Mouse (Mus musculus) kidney, embryonic 14.5 days (tissue): Measurements from ENCODE around the gene Cfap43. TPM values are rescaled to one million over a fixed set of nuclear protein-coding genes. Genes with fewer than 3 reads are reported as not detected.
A peak's percentile ranks its signal among the peaks of the same experiment; 100 is the strongest.

Experiments used
- ATAC-seq: fragments of 200-750 bp; cut with Nextera tagmentation; 2 replicates; pipeline ENCODE4 v1.8.0; 2017; ENCODE audit warnings: moderate number of reproducible peaks, mild to moderate bottlenecking, moderate TSS enrichment, moderate library complexity; ENCODE audit not compliant: low FRiP score, low TSS enrichment
- H3K27ac ChIP-seq: fragments of 300-500 bp; sonication (generic); 2 replicates; pipeline ENCODE4 v1.5.1; 2014; ENCODE audit warnings: low read depth, mild to moderate bottlenecking, low read length, moderate library complexity, mixed read lengths
- H3K27me3 ChIP-seq: fragments of 300-500 bp; sonication (generic); 2 replicates; pipeline ENCODE4 v1.6.1; 2014; ENCODE audit warnings: mild to moderate bottlenecking, low read length; ENCODE audit not compliant: control insufficient read depth, insufficient read depth
- H3K36me3 ChIP-seq: fragments of 300-500 bp; sonication (generic); 2 replicates; pipeline ENCODE4 v1.6.1; 2014; ENCODE audit warnings: low read length, mixed read lengths; ENCODE audit not compliant: control insufficient read depth, insufficient read depth
- H3K4me1 ChIP-seq: fragments of 300-500 bp; sonication (generic); 2 replicates; pipeline ENCODE4 v1.6.1; 2014; ENCODE audit warnings: low read length, mixed read lengths; ENCODE audit not compliant: control insufficient read depth, insufficient read depth
- H3K4me2 ChIP-seq: fragments of 300-500 bp; sonication (generic); replicated peaks from 2 replicates; pipeline ENCODE4 v1.6.1; 2014; ENCODE audit warnings: low read depth, mild to moderate bottlenecking, low read length
- H3K4me3 ChIP-seq: fragments of 300-500 bp; sonication (generic); 2 replicates; pipeline ENCODE4 v1.5.1; 2014; ENCODE audit warnings: mild to moderate bottlenecking, low read length
- H3K9ac ChIP-seq: fragments of 300-500 bp; sonication (generic); 2 replicates; pipeline ENCODE4 v1.6.1; 2014; ENCODE audit warnings: low read depth, mild to moderate bottlenecking, low read length, moderate library complexity
- H3K9me3 ChIP-seq: fragments of 300-500 bp; sonication (generic); 2 replicates; pipeline ENCODE4 v1.6.1; 2016; ENCODE audit warnings: low read length; ENCODE audit not compliant: control insufficient read depth
- WGBS: fragments of 180-500 bp; shearing (Covaris S2); extraction: QIAGEN DNeasy Blood & Tissue Kit; methylation state at CpG from one replicate; pipeline ENCODE4 v1.1.7; 2014; 5-methylcytosine and 5-hydroxymethylcytosine counted together
- polyA plus RNA-seq: library from polyadenylated mRNA; unstranded; fragments of >200 nt; fragmentation: Nextera tagmentation; extraction: Ambion mirVana; gene quantifications from 2 replicates; pipeline ENCODE4 v1.2.1, GENCODE M21; 2014

Gene Cfap43
- polyA plus RNA-seq, 1 experiment from 2014 or later = 0.03 TPM

DNA sequence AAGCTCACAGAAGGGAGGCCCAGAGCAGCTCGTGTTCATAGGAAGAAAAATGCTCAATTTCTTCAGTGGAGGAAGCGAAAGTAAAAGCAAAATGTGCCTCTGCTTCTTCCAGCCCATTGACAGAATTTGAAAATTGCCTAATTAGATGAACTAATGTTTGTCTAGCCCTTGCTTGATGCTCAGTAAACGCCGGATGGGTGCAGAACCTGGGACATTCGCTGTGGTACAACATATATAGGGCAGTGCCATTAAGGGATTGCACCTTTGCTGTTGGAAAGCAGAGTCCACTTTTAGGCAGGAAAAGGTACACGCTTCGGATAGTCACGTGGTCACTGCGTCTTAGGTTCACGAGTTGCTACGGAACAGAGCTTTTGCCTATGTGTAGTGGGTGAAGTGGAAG, 17.4 kb upstream of the Cfap43 start:
- WGBS = 93% methylated on average over 11 of the region's 11 CpGs
- Histone ChIP-seq H3K4me2 (no peak overlapping the region), H3K9me3 (no peaks in the 10 kb centered on the region), H3K4me1 (0 out of 2 replicates have a peak, but pooled peaks cover 6% of the 10 kb centered on the region), H3K36me3 (no peaks in the 10 kb centered on the region), H3K9ac (no peak overlapping the region), H3K27ac (no peak overlapping the region), H3K27me3 (peaks cover 11% of the 10 kb centered on the region), H3K4me3 (no peak overlapping the region)
- no peak for ATAC-seq

DNA sequence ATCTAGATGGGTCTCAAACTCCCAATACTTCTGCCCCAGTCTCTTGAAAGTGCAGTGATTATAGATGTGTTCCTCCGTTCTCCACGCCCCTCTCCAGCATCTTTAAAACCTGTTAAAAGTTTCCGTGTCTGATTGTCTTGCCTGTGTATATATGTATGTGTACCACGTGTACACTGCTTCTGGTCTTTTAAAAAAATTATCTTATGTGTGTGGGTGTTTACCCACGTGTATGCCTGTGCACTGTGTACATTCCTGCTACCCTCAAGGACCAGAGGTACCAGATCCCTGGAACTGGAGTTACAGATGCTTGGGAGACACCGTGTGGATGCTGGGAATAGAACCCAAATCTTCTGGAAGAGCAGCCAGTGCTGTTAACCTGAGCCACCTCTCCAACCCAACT, 16.4 kb upstream of the Cfap43 start:
- Histone ChIP-seq H3K4me2 (no peak overlapping the region), H3K9ac (no peak overlapping the region), H3K27me3 (peaks cover 11% of the 10 kb centered on the region), H3K9me3 (no peaks in the 10 kb centered on the region), H3K4me3 (no peak overlapping the region), H3K4me1 (0 out of 2 replicates have a peak, but pooled peaks cover 9% of the 10 kb centered on the region), H3K27ac (no peak overlapping the region), H3K36me3 (no peaks in the 10 kb centered on the region)
- 83% methylated on average over 6 of the region's 6 CpGs for WGBS
- ATAC-seq = no peak

DNA sequence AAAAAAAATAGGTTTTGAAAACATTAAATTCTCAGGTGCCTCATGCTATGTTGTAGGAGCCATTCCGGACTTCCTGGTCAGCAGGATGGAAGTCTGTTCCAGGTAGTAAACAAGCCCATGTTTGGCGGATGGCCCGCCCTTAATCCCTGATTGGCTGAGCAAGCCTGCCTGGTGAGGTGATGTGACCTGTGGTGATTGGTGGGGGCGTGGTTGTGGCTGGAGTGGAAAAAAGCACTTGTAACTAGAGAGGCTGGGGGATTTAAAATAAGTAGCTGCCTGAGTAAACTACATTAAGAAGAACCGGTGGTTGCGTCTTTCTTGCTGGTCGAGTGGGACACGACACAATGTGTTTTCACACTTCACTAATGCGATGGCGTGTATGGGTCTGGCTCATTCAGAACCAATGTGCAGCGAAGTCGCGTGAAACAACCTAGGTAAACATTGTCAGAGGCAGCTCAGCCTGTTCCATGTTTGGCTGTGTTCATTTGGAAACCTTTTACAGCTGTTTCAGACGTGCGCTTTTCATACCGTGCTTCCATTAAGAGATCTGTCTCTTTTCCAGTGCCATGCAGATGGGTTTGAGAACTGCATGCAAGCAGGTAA, 15.7 kb upstream of the Cfap43 start:
- Histone ChIP-seq H3K9ac (no peak overlapping the region), H3K27ac (no peak overlapping the region), H3K9me3 (no peaks in the 10 kb centered on the region), H3K27me3 (peaks cover 11% of the 10 kb centered on the region), H3K4me3 (no peak overlapping the region), H3K4me2 (no peak overlapping the region), H3K36me3 (no peaks in the 10 kb centered on the region), H3K4me1 (0 out of 2 replicates have a peak, but pooled peaks cover 9% of the 10 kb centered on the region)
- 72% methylated on average over 16 of the region's 16 CpGs for WGBS
- no peak for ATAC-seq

DNA sequence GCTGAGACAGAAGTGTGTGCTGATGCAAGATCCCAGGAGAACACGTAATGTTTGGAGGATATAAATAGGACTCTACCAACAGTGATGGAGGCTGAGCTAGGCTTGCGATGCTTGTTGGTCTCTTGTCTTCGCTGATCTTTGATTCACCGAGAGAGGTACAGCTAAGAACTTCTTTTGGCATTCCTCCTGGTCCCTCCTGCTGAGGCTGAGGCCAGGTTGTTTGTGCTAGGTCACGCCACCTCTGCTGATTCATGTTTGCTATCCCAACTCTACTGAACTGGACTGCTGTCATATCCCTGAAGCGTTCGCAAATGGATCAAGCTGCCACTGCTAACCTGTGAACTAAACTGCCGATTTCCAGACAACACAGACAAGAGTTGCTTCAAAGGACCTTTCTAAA, 15.1 kb upstream of the Cfap43 start:
- no peak overlapping the region for H3K4me2 ChIP-seq
- H3K9me3 ChIP-seq = no peaks in the 10 kb centered on the region
- no peak overlapping the region for H3K9ac ChIP-seq
- no peaks in the 10 kb centered on the region for H3K36me3 ChIP-seq
- WGBS = 94% methylated on average over 8 of the region's 8 CpGs
- H3K4me3 ChIP-seq = no peak overlapping the region
- peaks cover 10% of the 10 kb centered on the region for H3K27me3 ChIP-seq
- H3K27ac ChIP-seq = no peak overlapping the region
- peaks cover 13% of the 10 kb centered on the region; the same call in 1 of the 2 replicates for H3K4me1 ChIP-seq
- no peak for ATAC-seq

DNA sequence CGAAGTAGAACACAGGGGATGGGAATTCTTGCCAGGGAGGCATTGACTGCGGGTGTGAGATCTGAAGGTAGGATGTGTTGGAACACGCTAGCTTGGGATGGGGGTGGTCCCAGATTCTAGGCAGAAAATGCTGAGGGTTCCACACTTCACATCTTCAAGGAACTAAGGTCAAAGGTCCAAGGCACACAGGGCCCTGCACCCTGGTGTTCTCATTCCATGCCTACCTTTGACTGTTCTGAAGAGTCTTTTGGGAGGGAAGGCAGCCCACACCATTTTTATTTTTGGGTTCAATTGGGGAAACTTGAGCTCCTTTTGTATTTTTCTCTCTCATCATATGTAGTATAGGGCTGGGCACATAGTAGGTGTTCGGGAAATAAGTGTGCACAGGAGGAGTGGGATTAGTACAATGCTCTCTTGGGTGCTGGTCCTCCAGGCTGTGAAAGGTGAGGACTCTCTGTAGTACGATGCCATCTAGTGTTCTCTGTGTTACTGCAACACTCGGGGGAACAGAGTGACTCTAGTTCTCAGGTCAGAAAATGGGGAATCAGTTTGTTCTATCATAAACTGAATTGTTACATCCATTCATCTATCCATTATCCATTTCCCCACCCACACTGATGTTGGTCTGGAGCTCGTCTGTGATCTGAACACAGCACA, 13.0 kb upstream of the Cfap43 start:
- ATAC-seq = peak; percentile 76
- WGBS = 46% methylated on average over 7 of the region's 7 CpGs
- Histone ChIP-seq H3K4me3 (no peak overlapping the region), H3K4me2 (no peak overlapping the region), H3K4me1 (peaks cover 7% of the 10 kb centered on the region; the same call in 1 of the 2 replicates), H3K36me3 (no peaks in the 10 kb centered on the region), H3K27ac (no peak overlapping the region), H3K9me3 (no peaks in the 10 kb centered on the region), H3K9ac (no peak overlapping the region), H3K27me3 (no peaks in the 10 kb centered on the region)

DNA sequence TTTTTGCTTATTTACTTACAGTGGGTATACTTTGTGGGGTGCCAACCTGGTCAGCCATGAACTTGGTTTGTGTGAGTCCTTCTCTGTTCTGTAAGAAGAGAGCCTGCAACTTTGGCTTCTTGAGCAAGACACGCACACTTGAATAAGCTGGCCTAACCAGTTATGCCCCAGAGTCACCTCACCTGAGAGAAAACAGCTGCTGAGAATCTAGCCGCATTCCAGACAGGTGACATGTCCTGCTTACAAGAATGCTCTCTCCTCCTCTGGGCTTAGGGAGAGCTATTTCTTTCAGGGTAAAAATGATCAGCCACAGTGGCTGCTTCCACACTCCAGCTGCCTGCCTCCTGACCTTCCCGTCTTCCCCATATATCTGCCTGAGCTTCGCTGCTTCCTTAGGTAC, 10.0 kb upstream of the Cfap43 start:
- no peaks in the 10 kb centered on the region for H3K36me3 ChIP-seq
- H3K4me1 ChIP-seq = peaks cover 7% of the 10 kb centered on the region; the same call in 1 of the 2 replicates
- no peak overlapping the region for H3K4me2 ChIP-seq
- H3K27ac ChIP-seq = no peak overlapping the region
- no peak for ATAC-seq
- H3K27me3 ChIP-seq = no peaks in the 10 kb centered on the region
- no peaks in the 10 kb centered on the region for H3K9me3 ChIP-seq
- no peak overlapping the region; the same call in 1 of the 2 replicates for H3K9ac ChIP-seq
- 58% methylated on average over 4 of the region's 4 CpGs for WGBS
- H3K4me3 ChIP-seq = no peak overlapping the region

DNA sequence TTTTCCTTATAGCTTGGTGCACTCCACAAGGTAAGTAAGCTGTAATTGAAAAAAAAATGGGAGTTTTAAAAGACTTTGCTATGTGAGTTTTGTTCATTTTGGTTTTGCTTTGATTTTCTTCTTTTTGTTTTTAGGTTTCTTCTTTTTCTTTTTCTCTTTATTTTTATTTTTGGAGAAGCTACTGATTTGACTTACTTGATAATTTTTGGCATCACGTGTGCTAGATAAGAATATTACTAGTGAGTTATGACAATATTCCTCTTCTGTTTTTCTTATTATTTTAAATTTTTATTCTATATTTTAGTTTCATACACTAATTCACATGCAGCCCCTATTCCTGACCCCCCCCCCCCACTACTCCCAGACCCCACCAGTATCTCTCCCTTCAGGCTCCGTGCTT, 7.9 kb upstream of the Cfap43 start:
- no peak for ATAC-seq
- H3K9ac ChIP-seq = no peak overlapping the region

DNA sequence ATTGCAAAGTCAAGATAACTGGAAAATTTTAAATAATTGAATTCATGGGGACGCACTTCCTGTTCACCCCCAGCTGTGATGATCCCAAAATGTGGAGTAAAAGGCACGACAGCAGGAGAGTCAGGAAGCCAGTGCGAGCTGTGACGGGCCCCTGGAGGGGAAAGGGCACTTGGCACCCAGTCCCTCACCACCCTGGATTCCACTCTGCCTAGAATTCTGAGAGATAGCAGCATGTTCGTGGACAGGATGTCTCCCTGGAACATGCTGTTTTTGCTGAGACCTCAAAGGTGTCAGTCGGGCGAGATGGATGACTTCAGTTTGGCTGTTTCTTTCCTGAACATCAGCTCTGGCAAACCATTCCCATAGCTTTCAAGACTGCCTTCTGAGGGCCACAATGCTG, 6.7 kb upstream of the Cfap43 start:
- no peaks in the 10 kb centered on the region for H3K36me3 ChIP-seq
- no peak for ATAC-seq
- H3K27me3 ChIP-seq = no peaks in the 10 kb centered on the region
- no peak overlapping the region for H3K4me3 ChIP-seq
- no peak overlapping the region for H3K4me2 ChIP-seq
- peaks cover 4% of the 10 kb centered on the region for H3K4me1 ChIP-seq
- H3K9ac ChIP-seq = no peak overlapping the region
- no peak overlapping the region for H3K27ac ChIP-seq
- no peaks in the 10 kb centered on the region for H3K9me3 ChIP-seq
- WGBS = 74% methylated on average over 7 of the region's 7 CpGs

More for the DNA sequence above, 7.9 kb upstream of the Cfap43 start:
- Histone ChIP-seq H3K27ac (no peak overlapping the region), H3K4me3 (no peak overlapping the region), H3K9me3 (no peaks in the 10 kb centered on the region), H3K36me3 (no peaks in the 10 kb centered on the region), H3K4me2 (no peak overlapping the region), H3K27me3 (no peaks in the 10 kb centered on the region), H3K4me1 (peaks cover 7% of the 10 kb centered on the region; the same call in 1 of the 2 replicates)
- 89% methylated on average over 2 of the region's 2 CpGs for WGBS

DNA sequence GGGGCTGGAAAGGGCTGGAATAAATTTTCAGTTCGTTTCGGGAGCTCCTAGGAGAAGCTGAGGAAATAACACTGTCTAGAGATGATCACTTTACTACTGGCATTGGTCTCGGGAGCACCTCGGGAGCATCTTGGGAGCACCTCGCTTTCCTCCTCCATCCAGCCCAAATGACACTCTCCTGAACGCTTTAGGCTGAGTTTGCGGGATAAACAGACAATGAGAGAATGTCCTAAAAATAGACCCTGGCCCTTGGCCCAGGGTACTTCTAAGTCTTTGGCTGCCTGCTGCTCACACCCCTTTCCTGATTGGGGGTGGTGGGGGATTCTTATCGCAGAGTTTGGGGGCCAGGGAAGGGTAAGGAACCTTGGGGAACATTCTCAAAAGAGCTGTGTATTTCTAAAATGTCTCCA, 884 bp upstream of the Cfap43 start:
- Histone ChIP-seq H3K4me2 (peak overlapping the region; percentile 75), H3K27ac (peak overlapping the region; percentile 94), H3K4me3 (peak overlapping the region; percentile 76), H3K9me3 (no peaks in the 10 kb centered on the region), H3K36me3 (no peaks in the 10 kb centered on the region), H3K27me3 (no peaks in the 10 kb centered on the region), H3K9ac (peak overlapping the region; percentile 80; the same call in 1 of the 2 replicates), H3K4me1 (peaks cover 24% of the 10 kb centered on the region)
- ATAC-seq = 0 out of 2 replicates have a peak, but pooled peaks have one; percentile 0
- WGBS = 4% methylated on average over 8 of the region's 8 CpGs
